Mouse (Mus musculus) hindlimb bud, embryonic 11.5 days (tissue): ENCODE data around the gene Map2k4.
A peak's percentile ranks its signal among the peaks of the same experiment; 100 is the strongest.

ENCODE experiments used
- DNase-seq: peaks from one replicate; pipeline ENCODE4 v3.0.0-alpha.2; 2012; ENCODE audit warnings: low read depth, low spot score; ENCODE audit errors: extremely low spot score

Gene Map2k4

GRCm38 (mm10) chr11:65773946-65774656 lies 14.0 kb downstream of the Map2k4 start:
- DNase-seq, result no peak

- DNase-seq, result no peak
These were observed 14.6 kb downstream of the Map2k4 start for GRCm38 (mm10) chr11:65773535-65773934.

GRCm38 (mm10) chr11:65771546-65771945 lies 16.6 kb downstream of the Map2k4 start:
- no peak for DNase-seq

GRCm38 (mm10) chr11:65769990-65770389 lies 18.1 kb downstream of the Map2k4 start:
- no peak for DNase-seq

- no peak for DNase-seq
These were observed 19.7 kb downstream of the Map2k4 start for GRCm38 (mm10) chr11:65768445-65768844.

GRCm38 (mm10) chr11:65760912-65761311 lies 27.2 kb downstream of the Map2k4 start:
- no peak for DNase-seq

GRCm38 (mm10) chr11:65759350-65759749 lies 28.7 kb downstream of the Map2k4 start:
- no peak for DNase-seq

- DNase-seq, result no peak
These were observed 33.9 kb downstream of the Map2k4 start for GRCm38 (mm10) chr11:65754161-65754560.

- DNase-seq, result no peak
These were observed 34.5 kb downstream of the Map2k4 start for GRCm38 (mm10) chr11:65753593-65753992.

- no peak for DNase-seq
These were observed 37.6 kb downstream of the Map2k4 start for GRCm38 (mm10) chr11:65750546-65750945.

- no peak for DNase-seq
These were observed 40.7 kb downstream of the Map2k4 start for GRCm38 (mm10) chr11:65747433-65747832.

- DNase-seq, result no peak
These were observed 42.3 kb downstream of the Map2k4 start for GRCm38 (mm10) chr11:65745707-65746333.

GRCm38 (mm10) chr11:65743866-65744265 lies 44.2 kb downstream of the Map2k4 start:
- DNase-seq, result no peak

- peak; percentile 5 for DNase-seq
These were observed 47.3 kb downstream of the Map2k4 start for GRCm38 (mm10) chr11:65740811-65741210.

GRCm38 (mm10) chr11:65740390-65740789 lies 47.7 kb downstream of the Map2k4 start:
- no peak for DNase-seq

GRCm38 (mm10) chr11:65739880-65740279 lies 48.2 kb downstream of the Map2k4 start:
- DNase-seq, result no peak

GRCm38 (mm10) chr11:65734656-65735055 lies 53.4 kb downstream of the Map2k4 start:
- DNase-seq, result no peak

- DNase-seq, result no peak
These were observed 58.4 kb downstream of the Map2k4 start for GRCm38 (mm10) chr11:65729623-65730217.

- no peak for DNase-seq
These were observed 59.2 kb downstream of the Map2k4 start for GRCm38 (mm10) chr11:65728906-65729305.

GRCm38 (mm10) chr11:65723715-65724114 lies 64.4 kb downstream of the Map2k4 start:
- DNase-seq, result no peak

GRCm38 (mm10) chr11:65721615-65722014 lies 66.5 kb downstream of the Map2k4 start:
- no peak for DNase-seq

GRCm38 (mm10) chr11:65719960-65720359 lies 68.1 kb downstream of the Map2k4 start:
- DNase-seq, result no peak
